Mouse (Mus musculus) embryonic fibroblast, embryonic 13.5 days (primary cell): ENCODE results near the gene Fhl2.

Experiments used
- CTCF ChIP-seq: IDR thresholded peaks from 2 replicates; pipeline ENCODE4 v1.5.1; 2011; ENCODE audit warnings: mild to moderate bottlenecking, control low read depth, low read length, moderate library complexity, borderline replicate concordance; ENCODE audit not compliant: insufficient read depth
- POLR2A ChIP-seq: IDR thresholded peaks from 2 replicates; pipeline ENCODE4 v1.6.1; 2011; ENCODE audit warnings: low read depth, mild to moderate bottlenecking, control low read depth, low read length, moderate library complexity

- TF ChIP-seq POLR2A (no peak), CTCF (no peak)
These were observed 43.2 kb downstream of the Fhl2 start for GRCm38 (mm10) chr1:43153538-43153937.
